Mouse (Mus musculus): ENCODE measurements at regions not wholly inside any gene's neighbourhood (a gene's known extent, or its start where the extent isn't known, plus 50 kb on each side); places are given as distances from the start of the nearest gene placed in this dataset.

DNA sequence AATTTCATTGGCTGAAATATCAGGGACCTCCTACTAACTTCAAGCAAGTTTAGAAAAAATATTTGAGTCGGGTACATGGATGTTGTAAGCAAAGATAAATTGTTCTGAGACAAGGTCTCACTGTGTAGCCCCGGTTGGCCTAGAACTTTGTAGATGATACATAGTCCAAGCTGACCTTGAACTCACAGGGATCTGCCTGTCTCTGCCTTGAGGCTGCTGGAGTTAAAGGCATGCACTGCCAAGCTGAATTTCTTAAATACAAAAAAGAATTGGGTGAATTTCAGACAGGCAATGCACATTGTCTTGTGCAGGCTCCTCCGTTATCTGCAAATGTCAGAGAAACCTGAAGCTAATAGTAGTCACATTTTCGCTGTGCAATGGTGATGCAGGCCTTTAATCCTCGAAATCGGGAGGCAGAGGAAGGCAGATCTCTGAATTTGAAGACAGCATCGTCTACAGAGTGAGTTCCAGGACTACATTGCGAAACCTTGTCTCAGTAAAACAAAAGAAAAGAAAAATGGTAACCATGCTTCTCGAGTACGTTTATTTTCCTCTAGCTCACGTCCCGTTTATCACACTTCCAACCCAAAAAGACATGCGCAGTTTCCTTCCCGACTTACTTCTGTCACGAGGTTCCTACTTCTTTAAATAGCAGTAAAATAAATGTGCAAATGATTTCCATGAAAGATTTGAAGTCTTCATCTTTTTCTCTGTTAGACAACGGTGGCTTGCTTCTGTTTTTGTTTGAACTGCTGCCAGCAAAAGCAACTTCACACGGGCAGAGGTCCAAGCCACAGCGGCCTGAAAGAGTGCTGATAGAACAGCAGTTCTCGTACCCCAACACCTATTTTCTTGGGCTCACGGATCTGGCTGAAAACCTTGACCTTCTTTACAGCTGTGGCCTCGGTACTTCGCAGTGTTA lies 73.9 kb downstream of the Cox18 start:
- TF ChIP-seq CTCF (IDR thresholded peaks at IDR 0.05; ENCODE audit: borderline replicate concordance, insufficient read depth, low read length) (no peak), POLR2A (IDR thresholded peaks at IDR 0.05; ENCODE audit: low read depth, low read length) (no peak)

Measured in embryonic fibroblast, embryonic 13.5 days (primary cell).